ENCODE assay signal across 8 mouse cellular contexts in genomic region chr7:84594087-84594916, GRCm38 (mm10). TPM values are rescaled to one million over a fixed set of nuclear protein-coding genes. Genes with fewer than 3 reads are reported as not detected.
DNase-seq lines count a peak whose midpoint lies in the region; ATAC-seq and TF ChIP-seq lines count a peak whose summit lies in the region.

No protein-coding gene starts in this region.

- H3K9me3 ChIP-seq in heart, embryonic 13.5 days: no peaks in the 10 kb centered on the region
- no peaks in the 10 kb centered on the region for H3K9me3 ChIP-seq in kidney, embryonic 15.5 days (replicated peaks)
- no peaks in the 10 kb centered on the region for H3K9me3 ChIP-seq in lung, embryonic 15.5 days

- H3K36me3 ChIP-seq in heart, embryonic 13.5 days: no peaks in the 10 kb centered on the region
- no peaks in the 10 kb centered on the region for H3K36me3 ChIP-seq in kidney, embryonic 15.5 days
- no peaks in the 10 kb centered on the region for H3K36me3 ChIP-seq in lung, embryonic 15.5 days

- no peak for TF ChIP-seq POLR2A in cortical plate, adult 2 months (IDR thresholded peaks at IDR 0.05; ENCODE audit: extremely low read depth, insufficient read depth, low read length)

- H3K27ac ChIP-seq in cortical plate, adult 2 months (ENCODE audit: insufficient read depth, low read length): no peak overlapping the region
- no peak overlapping the region for H3K27ac ChIP-seq in heart, embryonic 13.5 days (replicated peaks)
- H3K27ac ChIP-seq in kidney, embryonic 15.5 days: no peak overlapping the region
- H3K27ac ChIP-seq in lung, embryonic 15.5 days: no peak overlapping the region

- no peaks in the 10 kb centered on the region for H3K27me3 ChIP-seq in heart, embryonic 13.5 days (replicated peaks)
- H3K27me3 ChIP-seq in kidney, embryonic 15.5 days: no peaks in the 10 kb centered on the region
- no peaks in the 10 kb centered on the region for H3K27me3 ChIP-seq in lung, embryonic 15.5 days

- WGBS in heart, embryonic 13.5 days: 42% methylated on average over 8 of the region's 8 CpGs
- 41% methylated on average over 8 of the region's 8 CpGs for WGBS in kidney, embryonic 15.5 days
- 42% methylated on average over 8 of the region's 8 CpGs for whole genome bisulfite sequencing in lung, embryonic 15.5 days

- H3K4me1 ChIP-seq in cortical plate, adult 2 months (ENCODE audit: control insufficient read depth, insufficient read depth, low read length): no peaks in the 10 kb centered on the region
- H3K4me1 ChIP-seq in heart, embryonic 13.5 days: no peaks in the 10 kb centered on the region
- H3K4me1 ChIP-seq in kidney, embryonic 15.5 days: 0 out of 2 replicates have a peak, but pooled peaks cover 2% of the 10 kb centered on the region
- no peaks in the 10 kb centered on the region for H3K4me1 ChIP-seq in lung, embryonic 15.5 days

- no peak overlapping the region for H3K4me3 ChIP-seq in cortical plate, adult 2 months (ENCODE audit: insufficient read depth, low read length)
- H3K4me3 ChIP-seq in heart, embryonic 13.5 days: no peak overlapping the region
- no peak overlapping the region for H3K4me3 ChIP-seq in kidney, embryonic 15.5 days (replicated peaks)
- no peak overlapping the region for H3K4me3 ChIP-seq in lung, embryonic 15.5 days

- no peak for ATAC-seq in heart, embryonic 13.5 days (ENCODE audit: extremely low read depth, insufficient number of reproducible peaks, low FRiP score, low TSS enrichment)
- ATAC-seq in kidney, embryonic 15.5 days (replicated peaks; ENCODE audit: low FRiP score): peak; percentile 77
- ATAC-seq in lung, embryonic 15.5 days (ENCODE audit: borderline replicate concordance, extremely low read depth, low FRiP score, low TSS enrichment): peak; percentile 69; the same call in 1 of the 2 replicates

- intact Hi-C loops in gastrocnemius, postnatal 36 days (cut with DNase I): loop anchor here (2.0 kb wide), 2 partner anchors 156 to 184 kb away; no protein-coding TSS in a partner anchor

- peak; percentile 77 for DNase-seq in 3T3-L1 (ENCODE audit: low read depth, low spot score)
- peak; percentile 47 for DNase-seq in MEL-GATA-1-ER (ENCODE audit: extremely low read depth, low read depth)
- peak; percentile 84 for DNase-seq in retina, embryonic 14.5 days (ENCODE audit: low spot score)
- DNase-seq in gastrocnemius, postnatal 36 days: no peak

- TF ChIP-seq CTCF in cortical plate, adult 2 months (IDR thresholded peaks at IDR 0.05; ENCODE audit: extremely low read depth, insufficient read depth, low read length): peak; percentile 54

- peak overlapping the region; percentile 12; the same call in 1 of the 2 replicates for H3K4me2 ChIP-seq in heart, embryonic 13.5 days
- H3K4me2 ChIP-seq in kidney, embryonic 15.5 days: no peak overlapping the region
- no peak overlapping the region for H3K4me2 ChIP-seq in lung, embryonic 15.5 days

- no peak overlapping the region for H3K9ac ChIP-seq in heart, embryonic 13.5 days
- no peak overlapping the region for H3K9ac ChIP-seq in kidney, embryonic 15.5 days
- H3K9ac ChIP-seq in lung, embryonic 15.5 days: no peak overlapping the region

RNA-seq across cellular contexts. Expression of gene Fah, which starts 12.2 kb away (rescaled TPM):
- polyA plus RNA-seq in cortical plate, adult 2 months (2012; rRNA removed): 46.2 and 47.0 TPM in 2 replicates
- polyA plus RNA-seq in heart, embryonic 13.5 days (2015; fragmentation: Nextera tagmentation; extraction: Ambion mirVana): 5.7 and 6.2 TPM in 2 replicates
- 8.9 and 11.3 TPM in 2 replicates for polyA plus RNA-seq in kidney, embryonic 15.5 days (2015; fragmentation: Nextera tagmentation; extraction: Ambion mirVana)
- polyA plus RNA-seq in lung, embryonic 15.5 days (2015; fragmentation: Nextera tagmentation; extraction: Ambion mirVana): 11.5 and 12.6 TPM in 2 replicates
- 1 to 10 TPM; 1.3 to 2.0 TPM for total RNA-seq in gastrocnemius, postnatal 36 days (2021)

Comparison
In these comparisons a context has a peak if more than half of its experiments do, and no peak if none do; other contexts are left out.
1. DNase-seq: peak in 3T3-L1 (single experiment), MEL-GATA-1-ER (single experiment) and retina, embryonic 14.5 days (single experiment); none in gastrocnemius, postnatal 36 days (0 of 2).